Mouse (Mus musculus): ENCODE measurements around the gene Gm21870. TPM values are rescaled to one million over a fixed set of nuclear protein-coding genes. Genes with fewer than 3 reads are reported as not detected.
"Not testable (repeated sequence)": the region's sequence is repeated elsewhere in the genome, so short reads cannot be mapped to it uniquely, and the experiment has no call there.

Gm21870 gene
- total RNA-seq (2022) = not detected

GRCm38 (mm10) chrX:33986716-33987115 lies at the start of gene Gm21870:
Gene Gm21870 (minus strand): TSS chrX:33986816.
- not testable (repeated sequence) for DNase-seq (ENCODE audit: low spot score in 2 of 2)

GRCm38 (mm10) chrX:33956440-33956839 lies 30.2 kb downstream of the Gm21870 start, which contains the start of gene Btbd35f6:
Gene Btbd35f6 (minus strand): TSS chrX:33956540.
- not testable (repeated sequence) for DNase-seq (ENCODE audit: low spot score in 2 of 2)

Other genes with a start within 250 kb of the Gm21870 start
- not detected for gene Btbd35f6, start 30.3 kb downstream of the Gm21870 start, total RNA-seq (2022)
- gene Btbd35f9, start 174.7 kb upstream of the Gm21870 start, total RNA-seq (2022) = not detected

All from layer of hippocampus, adult 8-10 months (tissue).